Mouse (Mus musculus) intestine, postnatal 0 days (tissue): ENCODE measurements around the gene Dydc2. TPM values are rescaled to one million over a fixed set of nuclear protein-coding genes. Genes with fewer than 3 reads are reported as not detected.

Source experiments
- ATAC-seq: fragments of 200-750 bp; cut with Nextera tagmentation; 2 replicates; pipeline ENCODE4 v1.8.0; 2017; ENCODE audit warnings: mild to moderate bottlenecking, moderate TSS enrichment, moderate library complexity
- H3K27ac ChIP-seq: fragments of 300-500 bp; sonication (generic); 2 replicates; pipeline ENCODE4 v1.5.1; 2014; ENCODE audit warnings: mild to moderate bottlenecking, low read depth, low read length, moderate library complexity
- H3K27me3 ChIP-seq: fragments of 300-500 bp; sonication (generic); replicated peaks from 2 replicates; pipeline ENCODE4 v1.6.1; 2014; ENCODE audit warnings: low read length, mixed read lengths; ENCODE audit not compliant: control insufficient read depth, insufficient read depth
- H3K36me3 ChIP-seq: fragments of 300-500 bp; sonication (generic); 2 replicates; pipeline ENCODE4 v1.6.1; 2014; ENCODE audit warnings: mild to moderate bottlenecking, moderate library complexity; ENCODE audit not compliant: control insufficient read depth, insufficient read depth
- H3K4me1 ChIP-seq: fragments of 300-500 bp; sonication (generic); replicated peaks from 2 replicates; pipeline ENCODE4 v1.6.1; 2014; ENCODE audit warnings: antibody characterized with exemption, low read length, mixed read lengths; ENCODE audit not compliant: control insufficient read depth, insufficient read depth
- H3K4me2 ChIP-seq: fragments of 300-500 bp; sonication (generic); replicated peaks from 2 replicates; pipeline ENCODE4 v1.6.1; 2014; ENCODE audit warnings: low read depth, mild to moderate bottlenecking, moderate library complexity
- H3K4me3 ChIP-seq: fragments of 300-500 bp; sonication (generic); 2 replicates; pipeline ENCODE4 v1.5.1; 2014; ENCODE audit warnings: low read depth, low read length
- H3K9ac ChIP-seq: fragments of 300-500 bp; sonication (generic); 2 replicates; pipeline ENCODE4 v1.6.1; 2014; ENCODE audit warnings: mild to moderate bottlenecking, low read depth, low read length
- H3K9me3 ChIP-seq: fragments of 300-500 bp; sonication (generic); 2 replicates; pipeline ENCODE4 v1.6.1; 2016; ENCODE audit warnings: mixed run types; ENCODE audit not compliant: control insufficient read depth
- CTCF ChIP-seq: sonication (generic); IDR thresholded peaks from 2 replicates; pipeline ENCODE4 v1.5.1; 2016; ENCODE audit warnings: low read depth, mild to moderate bottlenecking, control low read depth, antibody characterized with exemption, moderate library complexity
- WGBS: fragments of 180-500 bp; shearing (Covaris S2); extraction: QIAGEN DNeasy Blood & Tissue Kit; methylation state at CpG from one replicate; pipeline ENCODE4 v1.1.7; 2014; 5-methylcytosine and 5-hydroxymethylcytosine counted together
- polyA plus RNA-seq: library from polyadenylated mRNA; unstranded; fragments of >200 nt; fragmentation: Nextera tagmentation; extraction: Ambion mirVana; gene quantifications from 2 replicates; pipeline ENCODE4 v1.2.1, GENCODE M21; 2015

The Dydc2 gene
- polyA plus RNA-seq, 1 experiment from 2014 or later: not detected

DNA sequence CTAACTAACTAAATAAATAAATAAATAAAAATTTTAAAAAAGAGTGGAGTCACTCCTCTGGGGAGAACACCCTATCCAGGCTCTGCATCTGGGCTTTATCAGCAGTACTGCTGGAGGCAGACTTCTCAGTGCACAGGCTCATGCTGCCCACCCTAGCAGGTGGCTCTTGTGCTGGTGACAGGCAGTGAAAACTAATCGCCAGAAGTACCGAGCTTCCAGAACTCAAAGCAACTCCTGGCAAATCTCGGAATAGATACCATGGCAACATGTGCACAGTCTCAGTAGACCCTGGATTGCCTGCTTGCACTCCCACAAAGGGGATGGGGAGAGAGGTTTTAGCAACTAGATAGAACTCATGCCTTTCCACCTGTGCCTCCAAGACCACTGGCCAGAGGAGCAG is 62.1 kb downstream of the Dydc2 start:
- Histone ChIP-seq H3K27me3 (no peaks in the 10 kb centered on the region), H3K27ac (no peak overlapping the region), H3K9me3 (no peaks in the 10 kb centered on the region), H3K4me2 (no peak overlapping the region), H3K9ac (no peak overlapping the region), H3K4me3 (no peak overlapping the region), H3K4me1 (no peaks in the 10 kb centered on the region), H3K36me3 (peaks cover 5% of the 10 kb centered on the region; the same call in 1 of the 2 replicates)
- no peak for TF ChIP-seq CTCF
- WGBS: 82% methylated on average over 3 of the region's 3 CpGs
- ATAC-seq: no peak

DNA sequence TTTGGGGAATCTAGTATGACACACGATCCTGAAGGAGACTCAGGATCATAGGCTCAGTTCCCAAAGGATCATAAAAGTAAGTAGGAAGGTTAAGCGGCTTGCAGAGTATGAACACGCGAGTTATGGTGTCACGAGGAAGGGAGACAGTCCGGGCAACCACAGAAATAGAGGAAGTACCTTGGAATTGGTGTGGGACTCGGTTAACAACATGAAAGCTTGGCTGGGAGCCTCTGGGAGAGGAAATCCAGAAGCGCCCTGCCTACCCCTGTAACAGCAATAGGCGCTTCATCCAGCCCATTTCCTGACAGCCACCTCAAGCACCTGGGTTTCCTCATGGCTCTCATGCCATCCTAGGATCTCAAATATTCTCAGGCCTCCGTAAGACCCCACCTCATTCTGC is 62.7 kb downstream of the Dydc2 start:
- H3K4me1 ChIP-seq: no peaks in the 10 kb centered on the region
- no peak overlapping the region for H3K27ac ChIP-seq
- TF ChIP-seq CTCF: no peak
- no peaks in the 10 kb centered on the region for H3K27me3 ChIP-seq
- H3K9me3 ChIP-seq: no peaks in the 10 kb centered on the region
- H3K4me2 ChIP-seq: no peak overlapping the region
- H3K4me3 ChIP-seq: no peak overlapping the region
- WGBS: 85% methylated on average over 10 of the region's 10 CpGs
- peaks cover 11% of the 10 kb centered on the region; the same call in 1 of the 2 replicates for H3K36me3 ChIP-seq
- no peak overlapping the region for H3K9ac ChIP-seq
- no peak for ATAC-seq

DNA sequence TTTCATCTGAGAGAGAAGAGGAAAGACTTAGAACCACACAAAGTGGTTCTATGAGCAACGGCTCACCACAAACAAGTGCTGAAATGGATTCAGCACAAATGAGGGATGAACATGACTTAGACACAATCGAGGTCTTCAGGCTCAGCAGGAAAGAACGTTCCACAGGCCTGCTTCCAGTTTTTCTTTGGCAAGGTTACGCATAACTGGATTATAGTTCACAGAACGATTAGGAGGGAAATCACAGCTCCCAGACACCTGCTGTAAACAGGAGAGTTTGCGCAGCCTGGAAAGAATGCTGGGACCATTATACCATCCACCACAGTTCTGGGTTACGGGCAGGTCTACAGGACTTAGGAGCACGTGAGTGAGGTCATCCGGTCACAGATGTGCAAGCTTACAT is 63.3 kb downstream of the Dydc2 start:
- 80% methylated on average over 9 of the region's 9 CpGs for WGBS
- no peak for TF ChIP-seq CTCF
- no peak for ATAC-seq
- no peak overlapping the region for H3K9ac ChIP-seq
- H3K9me3 ChIP-seq: no peaks in the 10 kb centered on the region
- no peaks in the 10 kb centered on the region for H3K27me3 ChIP-seq
- H3K4me2 ChIP-seq: no peak overlapping the region
- no peak overlapping the region for H3K4me3 ChIP-seq
- H3K4me1 ChIP-seq: no peaks in the 10 kb centered on the region
- no peak overlapping the region for H3K27ac ChIP-seq
- H3K36me3 ChIP-seq: peaks cover 11% of the 10 kb centered on the region; the same call in 1 of the 2 replicates

DNA sequence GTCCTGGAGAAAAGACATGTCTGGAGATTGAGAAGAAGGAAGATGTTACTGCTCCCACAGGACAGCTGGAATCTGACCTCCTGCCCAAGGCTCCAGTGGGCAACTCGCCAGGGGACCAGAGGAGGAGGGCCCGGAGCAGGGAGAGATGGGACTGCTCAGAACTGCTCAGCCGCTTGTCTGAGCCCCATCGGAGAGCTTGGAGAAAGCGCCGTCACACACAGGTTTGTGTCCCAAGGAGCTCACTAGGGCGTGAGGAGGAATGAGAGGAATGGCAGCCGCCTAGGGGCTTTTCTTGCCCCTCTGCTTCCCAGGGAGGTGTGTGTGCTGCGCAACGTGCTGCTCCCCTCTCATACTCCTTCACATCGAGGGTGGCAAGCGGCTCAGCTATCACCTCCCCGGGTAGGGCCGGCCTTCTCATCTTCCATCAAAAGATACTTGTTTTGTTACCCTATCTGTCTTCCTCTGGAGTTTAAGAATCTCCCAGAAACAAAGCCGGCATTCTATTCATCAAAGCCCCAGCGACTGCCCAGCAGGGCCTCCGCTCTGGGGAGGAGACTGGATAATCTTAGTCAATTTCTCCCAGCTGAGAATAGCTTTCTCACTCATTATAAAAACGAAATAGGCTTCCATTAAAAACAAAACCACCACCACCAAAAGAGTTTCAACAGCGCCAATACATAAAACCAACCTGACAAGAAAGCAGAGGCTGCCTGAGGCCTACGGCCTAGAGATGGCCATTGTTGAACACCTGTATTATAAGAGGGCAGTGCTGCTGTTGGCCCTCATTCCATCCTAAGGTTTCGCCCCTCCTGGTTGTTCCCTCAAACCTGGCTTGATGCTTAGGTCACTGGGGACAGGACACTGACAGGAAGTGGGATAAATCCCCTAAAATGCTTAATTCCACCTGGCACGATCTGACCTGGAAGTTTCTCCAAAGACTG is 64.5 kb downstream of the Dydc2 start:
- WGBS: 56% methylated on average over 22 of the region's 22 CpGs
- no peak overlapping the region for H3K9ac ChIP-seq
- H3K4me3 ChIP-seq: no peak overlapping the region
- 0 out of 2 replicates have a peak overlapping the region, but pooled peaks have one; percentile 3 for H3K4me2 ChIP-seq
- no peak for TF ChIP-seq CTCF
- no peaks in the 10 kb centered on the region for H3K9me3 ChIP-seq
- H3K27me3 ChIP-seq: no peaks in the 10 kb centered on the region
- no peak for ATAC-seq
- peaks cover 11% of the 10 kb centered on the region; the same call in 1 of the 2 replicates for H3K36me3 ChIP-seq
- no peak overlapping the region for H3K27ac ChIP-seq
- H3K4me1 ChIP-seq: no peaks in the 10 kb centered on the region

DNA sequence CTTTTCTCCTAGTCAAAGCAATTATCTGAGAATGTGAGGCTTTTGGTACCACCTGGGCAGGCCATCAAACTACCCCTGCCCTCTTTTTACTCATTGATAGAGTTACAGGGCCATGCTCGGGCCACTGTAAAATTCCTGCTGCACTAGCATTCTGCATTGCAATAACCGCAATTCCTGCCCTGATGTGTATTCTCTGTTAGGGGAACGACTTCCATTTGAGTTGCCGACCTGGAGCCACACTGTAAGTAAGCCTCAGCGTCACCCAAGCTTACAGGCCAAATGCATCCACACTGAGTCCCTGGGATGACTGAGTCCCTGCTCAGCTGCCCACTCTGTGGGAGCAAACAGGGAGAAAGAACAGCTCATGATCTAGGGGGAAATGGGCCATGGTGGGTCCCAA is 67.4 kb downstream of the Dydc2 start:
- H3K27ac ChIP-seq: no peak overlapping the region
- no peaks in the 10 kb centered on the region for H3K9me3 ChIP-seq
- no peaks in the 10 kb centered on the region for H3K27me3 ChIP-seq
- H3K4me3 ChIP-seq: no peak overlapping the region
- no peak for TF ChIP-seq CTCF
- H3K9ac ChIP-seq: no peak overlapping the region
- peaks cover 25% of the 10 kb centered on the region for H3K36me3 ChIP-seq
- WGBS: 91% methylated on average over 5 of the region's 5 CpGs
- no peak overlapping the region for H3K4me2 ChIP-seq
- H3K4me1 ChIP-seq: no peaks in the 10 kb centered on the region
- ATAC-seq: no peak

DNA sequence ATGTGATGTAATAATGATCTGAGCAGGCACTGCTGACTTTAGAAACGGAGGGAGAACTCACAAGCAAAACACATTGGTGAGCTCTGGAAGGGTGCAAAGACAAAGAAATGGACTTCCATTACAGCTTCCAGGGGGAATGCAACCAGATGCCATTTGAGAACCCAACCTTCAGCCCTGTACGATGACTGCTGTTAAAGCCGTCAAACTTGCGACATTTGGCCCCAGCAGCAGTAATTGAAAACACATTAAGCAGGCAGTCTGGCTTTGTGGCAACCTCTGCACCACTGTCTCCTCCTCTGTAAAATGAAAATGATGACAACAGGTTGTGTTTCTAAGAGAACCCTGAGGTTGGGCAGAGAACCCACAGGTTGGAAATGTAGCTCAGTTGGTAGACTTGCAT is 68.2 kb downstream of the Dydc2 start:
- Histone ChIP-seq H3K9ac (no peak overlapping the region), H3K4me2 (no peak overlapping the region), H3K36me3 (peaks cover 25% of the 10 kb centered on the region), H3K4me3 (no peak overlapping the region), H3K9me3 (no peaks in the 10 kb centered on the region), H3K27me3 (no peaks in the 10 kb centered on the region), H3K27ac (no peak overlapping the region), H3K4me1 (no peaks in the 10 kb centered on the region)
- 83% methylated on average over 4 of the region's 4 CpGs for WGBS
- no peak for TF ChIP-seq CTCF
- ATAC-seq: no peak
